Mouse (Mus musculus) embryonic fibroblast, embryonic 13.5 days (primary cell): ENCODE measurements around the gene Disp1. TPM values are rescaled to one million over a fixed set of nuclear protein-coding genes. Genes with fewer than 3 reads are reported as not detected.

Experiments
- H3K27ac ChIP-seq: 2 replicates; pipeline ENCODE4 v1.5.1; 2012; ENCODE audit warnings: low read length, control low read depth, inconsistent platforms; ENCODE audit not compliant: insufficient read depth
- H3K4me1 ChIP-seq: 2 replicates; pipeline ENCODE4 v1.6.1; 2011; ENCODE audit warnings: low read length; ENCODE audit not compliant: control insufficient read depth, insufficient read depth
- H3K4me3 ChIP-seq: 2 replicates; pipeline ENCODE4 v1.5.1; 2011; ENCODE audit warnings: mild to moderate bottlenecking, control low read depth, low read length; ENCODE audit not compliant: insufficient read depth
- CTCF ChIP-seq: IDR thresholded peaks from 2 replicates; pipeline ENCODE4 v1.5.1; 2011; ENCODE audit warnings: mild to moderate bottlenecking, control low read depth, low read length, moderate library complexity, borderline replicate concordance; ENCODE audit not compliant: insufficient read depth
- POLR2A ChIP-seq: IDR thresholded peaks from 2 replicates; pipeline ENCODE4 v1.6.1; 2011; ENCODE audit warnings: low read depth, mild to moderate bottlenecking, control low read depth, low read length, moderate library complexity
- polyA plus RNA-seq: library from polyadenylated mRNA; stranded (reverse); fragments of >200 nt; gene quantifications from 2 replicates; pipeline ENCODE4 v1.2.4, GENCODE M21; 2011; ENCODE audit warnings: low read depth; ENCODE audit not compliant: missing spikeins, insufficient read length

The Disp1 gene
- polyA plus RNA-seq, 1 experiment: 25.3 TPM

GRCm38 (mm10) chr1:183184681-183185080 is 36.6 kb downstream of the Disp1 start:
- no peak overlapping the region for H3K27ac ChIP-seq
- H3K4me1 ChIP-seq: peaks cover 8% of the 10 kb centered on the region; the same call in 1 of the 2 replicates
- no peak overlapping the region for H3K4me3 ChIP-seq
- no peak for TF ChIP-seq POLR2A
- no peak for TF ChIP-seq CTCF

GRCm38 (mm10) chr1:183183565-183183964 is 37.8 kb downstream of the Disp1 start:
- Histone ChIP-seq H3K4me1 (0 out of 2 replicates have a peak, but pooled peaks cover 4% of the 10 kb centered on the region), H3K27ac (no peak overlapping the region), H3K4me3 (no peak overlapping the region)
- TF ChIP-seq CTCF (no peak), POLR2A (no peak)

- H3K4me3 ChIP-seq: no peak overlapping the region
- TF ChIP-seq POLR2A (no peak), CTCF (no peak)
- 0 out of 2 replicates have a peak, but pooled peaks cover 2% of the 10 kb centered on the region for H3K4me1 ChIP-seq
- H3K27ac ChIP-seq: no peak overlapping the region
These were observed 38.5 kb downstream of the Disp1 start for GRCm38 (mm10) chr1:183182641-183183414.

- TF ChIP-seq CTCF (no peak), POLR2A (no peak)
- Histone ChIP-seq H3K27ac (no peak overlapping the region), H3K4me1 (no peaks in the 10 kb centered on the region), H3K4me3 (no peak overlapping the region)
These were observed 40.3 kb downstream of the Disp1 start for GRCm38 (mm10) chr1:183181030-183181395.

GRCm38 (mm10) chr1:183180301-183181029 is 40.9 kb downstream of the Disp1 start:
- H3K4me1 ChIP-seq: no peaks in the 10 kb centered on the region
- TF ChIP-seq POLR2A (no peak), CTCF (no peak)
- H3K27ac ChIP-seq: no peak overlapping the region
- H3K4me3 ChIP-seq: no peak overlapping the region

- no peaks in the 10 kb centered on the region for H3K4me1 ChIP-seq
- no peak overlapping the region for H3K4me3 ChIP-seq
- TF ChIP-seq POLR2A (no peak), CTCF (no peak)
- H3K27ac ChIP-seq: no peak overlapping the region
These were observed 42.0 kb downstream of the Disp1 start for GRCm38 (mm10) chr1:183179316-183179715.

GRCm38 (mm10) chr1:183175236-183175635 is 46.1 kb downstream of the Disp1 start:
- Histone ChIP-seq H3K4me1 (no peaks in the 10 kb centered on the region), H3K27ac (no peak overlapping the region), H3K4me3 (no peak overlapping the region)
- TF ChIP-seq POLR2A (no peak), CTCF (no peak)

GRCm38 (mm10) chr1:183171095-183171494 is 50.2 kb downstream of the Disp1 start:
- TF ChIP-seq CTCF: no peak
- no peak for TF ChIP-seq POLR2A
- H3K27ac ChIP-seq: no peak overlapping the region
- 0 out of 2 replicates have a peak, but pooled peaks cover 2% of the 10 kb centered on the region for H3K4me1 ChIP-seq
- no peak overlapping the region for H3K4me3 ChIP-seq

GRCm38 (mm10) chr1:183168465-183168864 is 52.9 kb downstream of the Disp1 start:
- no peak overlapping the region for H3K27ac ChIP-seq
- TF ChIP-seq POLR2A (no peak), CTCF (no peak)
- no peak overlapping the region for H3K4me3 ChIP-seq
- H3K4me1 ChIP-seq: 0 out of 2 replicates have a peak, but pooled peaks cover 4% of the 10 kb centered on the region

- Histone ChIP-seq H3K4me3 (no peak overlapping the region), H3K4me1 (0 out of 2 replicates have a peak, but pooled peaks cover 4% of the 10 kb centered on the region), H3K27ac (no peak overlapping the region)
- TF ChIP-seq POLR2A (no peak), CTCF (no peak)
These were observed 53.5 kb downstream of the Disp1 start for GRCm38 (mm10) chr1:183167776-183168175.
